Mouse (Mus musculus) limb, embryonic 15.5 days (tissue): ENCODE measurements around the gene Ppp4r4. TPM values are rescaled to one million over a fixed set of nuclear protein-coding genes. Genes with fewer than 3 reads are reported as not detected.
"Not testable (repeated sequence)": the region's sequence is repeated elsewhere in the genome, so short reads cannot be mapped to it uniquely, and the experiment has no call there.

ENCODE experiments used
- ATAC-seq: fragments of 200-750 bp; cut with Nextera tagmentation; 2 replicates; pipeline ENCODE4 v1.8.0; 2017; ENCODE audit warnings: low read depth, moderate TSS enrichment; ENCODE audit not compliant: insufficient number of reproducible peaks, low FRiP score, low TSS enrichment
- H3K27ac ChIP-seq: fragments of 300-500 bp; sonication (generic); 2 replicates; pipeline ENCODE4 v1.5.1; 2015; ENCODE audit warnings: moderate library complexity, mild to moderate bottlenecking, inconsistent platforms
- H3K27me3 ChIP-seq: fragments of 300-500 bp; sonication (generic); 2 replicates; pipeline ENCODE4 v1.6.1; 2015; ENCODE audit warnings: inconsistent platforms
- H3K36me3 ChIP-seq: fragments of 300-500 bp; sonication (generic); 2 replicates; pipeline ENCODE4 v1.6.1; 2015; ENCODE audit warnings: inconsistent platforms
- H3K4me1 ChIP-seq: fragments of 300-500 bp; sonication (generic); 2 replicates; pipeline ENCODE4 v1.6.1; 2015; ENCODE audit warnings: inconsistent platforms
- H3K4me2 ChIP-seq: fragments of 300-500 bp; sonication (generic); 2 replicates; pipeline ENCODE4 v1.6.1; 2015; ENCODE audit warnings: mild to moderate bottlenecking, inconsistent platforms
- H3K4me3 ChIP-seq: fragments of 300-500 bp; sonication (generic); 2 replicates; pipeline ENCODE4 v1.5.1; 2015; ENCODE audit warnings: mild to moderate bottlenecking, inconsistent platforms
- H3K9ac ChIP-seq: fragments of 300-500 bp; sonication (generic); 2 replicates; pipeline ENCODE4 v1.6.1; 2015; ENCODE audit warnings: inconsistent platforms
- H3K9me3 ChIP-seq: fragments of 300-500 bp; sonication (generic); 2 replicates; pipeline ENCODE4 v1.6.1; 2016; ENCODE audit warnings: inconsistent platforms
- WGBS: fragments of 180-500 bp; shearing (Covaris S2); methylation state at CpG from one replicate; pipeline ENCODE4 v1.1.7; 2015; 5-methylcytosine and 5-hydroxymethylcytosine counted together
- polyA plus RNA-seq: library from polyadenylated mRNA; unstranded; fragments of >200 nt; fragmentation: Nextera tagmentation; extraction: Ambion mirVana; gene quantifications from 2 replicates; pipeline ENCODE4 v1.2.1, GENCODE M21; 2015

Ppp4r4 gene
- polyA plus RNA-seq, 1 experiment from 2014 or later, result 0.67 TPM

DNA sequence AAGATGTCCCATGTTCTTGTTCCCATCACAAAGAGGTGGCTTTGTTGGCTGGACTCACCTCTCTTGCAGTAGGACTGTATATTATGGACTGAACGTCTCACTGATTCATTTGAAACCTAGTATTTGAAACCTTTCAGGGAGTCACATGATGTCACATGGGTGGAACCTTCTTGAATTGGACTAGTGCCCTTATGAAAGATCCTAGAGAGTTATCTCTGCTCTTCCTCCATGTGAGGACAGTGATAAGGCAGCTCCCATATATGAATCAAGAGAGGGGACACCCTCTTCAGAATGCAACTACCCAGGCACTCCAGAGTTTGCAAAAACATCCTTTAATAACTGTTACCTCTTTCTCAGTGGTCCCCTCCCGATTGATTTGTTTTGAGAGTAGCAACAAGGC lies 114.2 kb downstream of the Ppp4r4 start:
- no peaks in the 10 kb centered on the region for H3K4me1 ChIP-seq
- 69% methylated on average over 2 of the region's 2 CpGs for WGBS
- no peaks in the 10 kb centered on the region for H3K9me3 ChIP-seq
- no peak for ATAC-seq
- no peak overlapping the region for H3K27ac ChIP-seq
- no peaks in the 10 kb centered on the region for H3K27me3 ChIP-seq
- no peaks in the 10 kb centered on the region for H3K36me3 ChIP-seq
- H3K4me2 ChIP-seq, result no peak overlapping the region
- H3K4me3 ChIP-seq, result no peak overlapping the region
- no peak overlapping the region for H3K9ac ChIP-seq

DNA sequence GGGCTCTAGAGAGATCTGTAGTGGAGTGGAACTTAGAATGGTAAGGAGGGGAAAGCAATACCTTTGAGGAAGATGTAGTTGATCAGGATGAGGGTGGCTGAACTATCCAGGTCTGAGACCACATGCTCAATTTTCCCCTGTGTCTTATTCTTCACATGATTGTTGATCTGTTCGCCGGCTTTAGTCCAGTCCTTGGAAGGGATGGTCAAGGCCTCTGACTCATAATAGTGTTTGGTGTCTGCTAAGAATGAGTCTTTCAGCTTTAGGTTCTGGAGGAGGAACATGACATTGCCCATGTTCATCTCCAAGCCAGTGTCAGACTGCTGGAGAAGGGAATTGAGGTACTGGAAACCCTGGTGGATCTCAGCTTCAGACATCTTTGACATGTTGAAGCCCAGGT lies 121.8 kb downstream of the Ppp4r4 start:
- H3K9me3 ChIP-seq, result no peaks in the 10 kb centered on the region
- no peaks in the 10 kb centered on the region for H3K4me1 ChIP-seq
- no peak overlapping the region for H3K4me3 ChIP-seq
- H3K36me3 ChIP-seq, result no peaks in the 10 kb centered on the region
- no peak for ATAC-seq
- no peaks in the 10 kb centered on the region for H3K27me3 ChIP-seq
- H3K9ac ChIP-seq, result no peak overlapping the region
- WGBS, result 93% methylated on average over 2 of the region's 2 CpGs
- no peak overlapping the region for H3K4me2 ChIP-seq
- no peak overlapping the region for H3K27ac ChIP-seq

DNA sequence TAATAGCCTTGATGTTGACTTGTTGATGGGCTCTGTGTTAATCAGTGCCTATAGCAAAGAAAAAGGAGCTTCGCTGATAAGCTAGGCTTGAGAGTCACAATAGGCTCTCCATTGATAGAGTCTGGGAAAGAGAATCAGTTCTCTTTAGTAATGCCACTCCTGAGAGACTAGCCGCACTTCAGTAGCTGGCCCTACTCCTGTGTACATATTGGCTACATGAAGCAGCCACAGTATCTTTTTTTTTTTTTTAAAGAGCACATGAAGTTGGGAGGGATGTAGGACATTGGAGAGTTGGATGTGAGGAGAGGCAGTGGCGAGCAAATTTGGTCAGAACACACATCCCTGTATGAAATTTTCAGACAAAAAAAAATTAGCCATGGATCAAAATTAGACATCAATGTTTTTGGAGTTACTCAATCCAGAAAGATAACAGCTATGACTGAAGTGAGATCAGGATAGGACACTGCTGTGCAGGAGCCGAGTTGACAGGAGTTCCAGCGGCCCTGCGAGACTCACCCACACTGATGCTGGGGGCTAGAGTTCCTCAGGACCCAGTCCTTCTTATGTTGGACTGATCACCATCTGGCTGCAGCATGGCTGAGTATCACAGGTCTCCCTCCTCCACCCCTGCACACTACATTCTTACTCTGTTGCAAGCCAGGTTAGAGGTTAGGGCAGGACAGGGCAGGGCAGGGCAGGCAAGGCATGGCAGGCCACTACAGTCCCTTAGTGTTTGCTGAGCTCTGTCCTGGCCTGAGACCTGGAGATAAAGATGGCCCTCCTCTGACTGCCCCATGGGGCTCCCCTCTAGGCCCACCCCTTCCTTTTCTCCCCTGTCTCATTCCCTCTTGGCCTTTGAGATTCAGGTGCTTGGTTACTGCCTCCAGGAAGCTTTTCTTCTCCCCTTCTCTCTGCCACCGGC lies 123.3 kb downstream of the Ppp4r4 start:
- H3K9me3 ChIP-seq, result no peaks in the 10 kb centered on the region
- no peak overlapping the region for H3K9ac ChIP-seq
- no peak overlapping the region for H3K4me2 ChIP-seq
- 87% methylated on average over 7 of the region's 7 CpGs for WGBS
- H3K27me3 ChIP-seq, result no peaks in the 10 kb centered on the region
- 0 out of 2 replicates have a peak, but pooled peaks have one; percentile 13 for ATAC-seq
- H3K4me1 ChIP-seq, result no peaks in the 10 kb centered on the region
- no peaks in the 10 kb centered on the region for H3K36me3 ChIP-seq
- H3K27ac ChIP-seq, result no peak overlapping the region
- no peak overlapping the region for H3K4me3 ChIP-seq

DNA sequence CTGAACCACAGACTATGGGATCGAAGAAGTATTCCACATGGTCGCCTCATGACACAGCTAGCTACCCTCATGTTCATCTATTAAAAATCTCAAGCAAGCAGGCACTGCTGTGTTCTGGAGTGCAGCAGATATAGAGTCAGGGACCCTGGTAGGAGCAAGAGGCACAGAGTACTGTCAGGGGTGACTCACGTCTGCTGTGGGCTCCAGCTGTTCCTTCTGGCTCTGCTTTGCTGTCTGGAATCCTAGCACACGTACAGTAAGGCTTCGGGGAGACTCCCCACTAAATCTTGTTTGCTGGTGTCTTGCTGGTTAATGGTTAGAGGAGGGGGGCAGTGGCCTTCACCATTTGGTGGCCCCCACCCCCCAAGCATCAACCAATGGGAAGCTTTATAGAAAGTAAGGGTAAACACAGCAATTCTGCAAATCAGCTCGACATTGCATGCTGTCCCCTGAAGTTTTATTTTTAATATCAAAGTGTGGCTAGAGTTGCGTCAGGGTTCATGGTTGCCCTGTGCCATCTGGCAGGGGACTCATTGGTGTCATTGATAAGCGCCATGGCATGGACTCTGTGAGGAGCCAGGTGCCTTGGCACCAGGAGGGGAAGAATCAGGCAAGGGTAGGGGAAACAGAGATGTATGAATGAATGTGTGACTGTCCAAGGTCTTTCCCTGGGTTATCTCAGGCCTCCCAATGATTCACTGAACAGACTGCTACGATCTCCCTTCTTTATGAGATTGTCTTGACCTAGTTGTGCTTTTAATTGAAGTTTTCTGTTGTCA lies 125.0 kb downstream of the Ppp4r4 start, which contains the start of gene Serpina6:
Gene Serpina6, minus strand, starts transcription at position 365 of the 779 bp plus-strand sequence.
- H3K9me3 ChIP-seq, result no peaks in the 10 kb centered on the region
- no peak within 1 kb of the TSS for H3K4me3 ChIP-seq
- no peak within 1 kb of the TSS for H3K4me2 ChIP-seq
- WGBS, result 71% methylated on average over 9 of the region's 9 CpGs
- no peaks in the 10 kb centered on the region for H3K36me3 ChIP-seq
- H3K9ac ChIP-seq, result no peak within 1 kb of the TSS
- H3K27me3 ChIP-seq, result no peaks in the 10 kb centered on the region
- H3K4me1 ChIP-seq, result no peaks in the 10 kb centered on the region
- no peak within 1 kb of the TSS for H3K27ac ChIP-seq
- no peak for ATAC-seq

DNA sequence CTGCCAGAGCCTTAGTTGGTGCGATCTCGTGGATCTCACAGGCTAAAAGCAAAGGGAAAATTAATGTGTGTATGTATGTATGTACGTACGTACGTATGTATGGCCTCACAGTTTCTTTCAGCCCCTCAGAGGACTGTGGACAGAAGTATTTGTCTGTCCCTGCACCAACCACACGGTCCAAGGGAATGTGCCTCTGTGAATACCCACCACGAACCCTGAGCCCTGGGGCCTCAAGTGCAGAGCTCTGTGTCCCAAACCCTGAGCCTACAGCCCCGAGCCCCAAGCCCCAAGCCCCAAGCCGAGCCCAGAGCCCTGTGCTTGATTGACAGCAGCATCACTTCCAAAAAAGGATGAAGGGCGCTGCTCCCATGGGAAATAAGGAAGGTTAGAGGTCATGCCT lies 125.9 kb downstream of the Ppp4r4 start:
- H3K9ac ChIP-seq, result no peak overlapping the region
- H3K27ac ChIP-seq, result no peak overlapping the region
- WGBS, result 79% methylated on average over 10 of the region's 10 CpGs
- H3K4me3 ChIP-seq, result no peak overlapping the region
- no peaks in the 10 kb centered on the region for H3K9me3 ChIP-seq
- H3K36me3 ChIP-seq, result no peaks in the 10 kb centered on the region
- no peak overlapping the region for H3K4me2 ChIP-seq
- ATAC-seq, result no peak
- H3K27me3 ChIP-seq, result no peaks in the 10 kb centered on the region
- no peaks in the 10 kb centered on the region for H3K4me1 ChIP-seq

DNA sequence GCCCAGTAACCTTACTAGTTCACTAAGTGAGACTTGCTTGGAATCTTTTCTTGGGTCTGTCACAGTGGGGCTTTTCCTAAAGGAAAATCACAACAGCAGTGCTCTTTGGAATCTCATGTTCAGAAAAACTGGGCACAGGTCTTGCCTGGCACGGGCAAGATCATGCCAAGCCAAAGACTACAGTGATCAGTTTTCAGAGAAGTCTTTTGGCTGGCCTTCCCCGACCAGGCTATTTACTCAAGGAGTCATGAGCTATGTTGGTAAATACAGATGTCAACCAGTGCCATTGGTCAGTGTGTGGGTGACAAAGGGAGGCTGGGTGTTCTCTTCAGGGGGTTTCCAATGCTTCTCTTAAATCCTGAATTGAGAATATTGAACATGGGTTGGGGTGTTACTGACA lies 127.1 kb downstream of the Ppp4r4 start:
- H3K4me3 ChIP-seq, result no peak overlapping the region
- H3K9me3 ChIP-seq, result no peaks in the 10 kb centered on the region
- WGBS, result 83% methylated on average over 2 of the region's 2 CpGs
- H3K4me2 ChIP-seq, result no peak overlapping the region
- H3K9ac ChIP-seq, result no peak overlapping the region
- H3K4me1 ChIP-seq, result no peaks in the 10 kb centered on the region
- no peak overlapping the region for H3K27ac ChIP-seq
- H3K36me3 ChIP-seq, result no peaks in the 10 kb centered on the region
- ATAC-seq, result no peak
- H3K27me3 ChIP-seq, result no peaks in the 10 kb centered on the region

DNA sequence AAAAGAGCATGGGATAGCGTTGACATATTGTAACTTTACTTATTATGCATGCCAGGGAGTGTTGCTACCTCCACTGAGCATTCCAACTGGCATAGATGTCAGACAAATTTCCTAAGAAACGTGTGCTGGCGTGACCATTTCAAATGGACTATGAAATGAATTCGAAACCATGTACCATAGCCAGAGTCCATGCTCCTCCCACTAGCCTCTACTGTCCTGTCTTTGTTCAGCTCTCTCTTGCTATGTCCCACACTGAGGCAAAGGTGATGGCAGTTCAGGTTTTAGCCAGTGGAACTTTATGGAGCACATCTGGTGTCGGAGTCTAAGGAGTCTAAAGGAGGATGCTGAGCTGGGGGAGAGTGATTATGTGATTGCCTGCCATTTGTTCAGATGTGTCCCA lies 128.0 kb downstream of the Ppp4r4 start:
- no peak for ATAC-seq
- no peaks in the 10 kb centered on the region for H3K27me3 ChIP-seq
- no peak overlapping the region for H3K4me3 ChIP-seq
- whole genome bisulfite sequencing, result 82% methylated on average over 5 of the region's 5 CpGs
- H3K9me3 ChIP-seq, result no peaks in the 10 kb centered on the region
- H3K4me1 ChIP-seq, result no peaks in the 10 kb centered on the region
- H3K9ac ChIP-seq, result no peak overlapping the region
- H3K36me3 ChIP-seq, result no peaks in the 10 kb centered on the region
- no peak overlapping the region for H3K27ac ChIP-seq
- H3K4me2 ChIP-seq, result no peak overlapping the region

DNA sequence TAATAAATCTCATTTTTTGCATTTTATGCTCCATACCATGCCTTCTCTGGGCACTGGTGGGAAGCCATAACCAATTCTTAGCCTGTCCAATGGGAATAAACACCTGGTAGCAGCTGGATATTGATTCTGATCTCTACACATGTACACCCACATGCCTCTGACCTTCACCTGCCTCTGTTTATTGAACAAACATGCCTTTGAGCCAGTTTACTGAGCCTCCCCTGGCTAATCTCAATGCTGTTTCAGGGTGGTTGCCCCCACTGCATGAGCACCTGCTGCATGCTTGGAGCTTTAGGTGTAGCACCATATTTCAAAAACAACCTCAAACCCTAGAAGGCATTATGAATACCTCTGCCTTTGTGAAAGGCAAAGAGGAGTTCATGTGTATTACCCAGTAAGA lies 130.0 kb downstream of the Ppp4r4 start:
- H3K27me3 ChIP-seq, H3K4me1 ChIP-seq, H3K9ac ChIP-seq, ATAC-seq, H3K4me2 ChIP-seq, H3K27ac ChIP-seq, H3K9me3 ChIP-seq, H3K4me3 ChIP-seq, H3K36me3 ChIP-seq: not testable (repeated sequence)

Other genes with a start within 250 kb of the Ppp4r4 start
- gene Fam181a, start 221.3 kb upstream of the Ppp4r4 start, polyA plus RNA-seq, result not detected in 2 replicates
- gene Asb2, start 176.3 kb upstream of the Ppp4r4 start, polyA plus RNA-seq, result 5.9 and 18.6 TPM in 2 replicates
- 9.8 and 10.8 TPM in 2 replicates for gene Otub2, start 143.6 kb upstream of the Ppp4r4 start, polyA plus RNA-seq
- gene 9330161L09Rik, start 124.5 kb upstream of the Ppp4r4 start, polyA plus RNA-seq, result 0.29 and 0.30 TPM in 2 replicates
- 91.4 and 94.7 TPM in 2 replicates for gene Ddx24, start 106.5 kb upstream of the Ppp4r4 start, polyA plus RNA-seq
- 62.4 and 78.0 TPM in 2 replicates for gene Ifi27, start 98.1 kb upstream of the Ppp4r4 start, polyA plus RNA-seq
- gene Ifi27l2a, start 88.6 kb upstream of the Ppp4r4 start, polyA plus RNA-seq, result 11.1 and 14.3 TPM in 2 replicates
- not detected in 2 replicates for gene Ifi27l2b, start 75.1 kb upstream of the Ppp4r4 start, polyA plus RNA-seq
- 0.23 TPM in 1 of 2 replicates, not detected in the other for gene Serpina10, start 99.2 kb downstream of the Ppp4r4 start, polyA plus RNA-seq
- 0.77 and 4.1 TPM in 2 replicates for gene Serpina6, start 124.9 kb downstream of the Ppp4r4 start, polyA plus RNA-seq
- gene Serpina16, start 143.9 kb downstream of the Ppp4r4 start, polyA plus RNA-seq, result not detected in 2 replicates
- not detected in 2 replicates for gene Serpina1f, start 163.2 kb downstream of the Ppp4r4 start, polyA plus RNA-seq
- 0.55 TPM in 1 of 2 replicates, not detected in the other for gene Serpina1d, start 241.3 kb downstream of the Ppp4r4 start, polyA plus RNA-seq